Mouse (Mus musculus): ENCODE results near the gene Ppp1r12a.

- no peak for TF ChIP-seq HCFC1 (IDR thresholded peaks at IDR 0.05; ENCODE audit: borderline replicate concordance, insufficient read depth, low read length)
- no peak for TF ChIP-seq ZC3H11A (IDR thresholded peaks at IDR 0.05; ENCODE audit: borderline replicate concordance, low read depth, low read length)
- TF ChIP-seq CHD2 (IDR thresholded peaks at IDR 0.05; ENCODE audit: low read depth, low read length) = no peak
- no peak for TF ChIP-seq ZNF384 (IDR thresholded peaks at IDR 0.05; ENCODE audit: low read depth, low read length)
- no peak for TF ChIP-seq MAFK (IDR thresholded peaks at IDR 0.05; ENCODE audit: insufficient read depth, low read depth, low read length)
Measured at GRCm38 (mm10) chr10:108284445-108284844, 122.5 kb downstream of the Ppp1r12a start.
